ENCODE assay signal across 8 mouse cellular contexts in the genomic region with DNA sequence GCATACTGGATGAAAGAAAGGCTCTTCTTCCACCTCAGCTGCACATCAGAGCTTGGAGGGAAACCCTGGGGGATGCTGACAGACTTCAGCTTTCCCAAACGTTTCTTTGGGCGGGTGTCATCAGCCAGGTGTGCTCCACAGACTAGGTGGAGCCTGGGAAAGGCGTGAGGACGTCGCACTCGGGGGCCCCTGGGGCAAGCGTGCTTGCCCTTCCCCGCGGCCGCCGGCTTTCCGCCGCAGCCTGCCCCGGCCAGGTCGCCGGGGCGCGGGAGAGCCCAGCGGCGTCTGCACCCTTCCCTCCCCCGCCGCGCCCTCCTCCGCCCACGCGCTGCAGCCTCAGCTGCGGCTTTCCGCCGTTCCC. TPM values are rescaled to one million over a fixed set of nuclear protein-coding genes. Genes with fewer than 3 reads are reported as not detected.
DNase-seq lines count a peak whose midpoint lies in the region; ATAC-seq and TF ChIP-seq lines count a peak whose summit lies in the region.

No protein-coding gene starts in this region.

- H3K27me3 ChIP-seq in liver, adult 2 months (ENCODE audit: control insufficient read depth, insufficient read depth, low read length): no peaks in the 10 kb centered on the region
- H3K27me3 ChIP-seq in hindbrain, embryonic 16.5 days (replicated peaks; ENCODE audit: control insufficient read depth, insufficient read depth, low read length): no peaks in the 10 kb centered on the region
- no peaks in the 10 kb centered on the region for H3K27me3 ChIP-seq in midbrain, embryonic 15.5 days (replicated peaks)

- H3K9me3 ChIP-seq in hindbrain, embryonic 16.5 days (ENCODE audit: control insufficient read depth, low read length): no peaks in the 10 kb centered on the region
- H3K9me3 ChIP-seq in midbrain, embryonic 15.5 days: no peaks in the 10 kb centered on the region

- peak overlapping the region; percentile 60 for H3K9ac ChIP-seq in liver, adult 2 months (ENCODE audit: low read depth, low read length)
- peak overlapping the region; percentile 94 for H3K9ac ChIP-seq in hindbrain, embryonic 16.5 days (ENCODE audit: low read depth, low read length)
- H3K9ac ChIP-seq in midbrain, embryonic 15.5 days: peak overlapping the region; percentile 85

- no peak; the same call in 1 of the 2 replicates for ATAC-seq in hindbrain, embryonic 16.5 days
- ATAC-seq in midbrain, embryonic 15.5 days (replicated peaks): no peak; the same call in 1 of the 2 replicates

- peak overlapping the region; percentile 92 for H3K4me2 ChIP-seq in hindbrain, embryonic 16.5 days (ENCODE audit: low read length)
- H3K4me2 ChIP-seq in midbrain, embryonic 15.5 days: peak overlapping the region; percentile 78

- peak overlapping the region; percentile 67 for H3K27ac ChIP-seq in liver, adult 2 months (replicated peaks; ENCODE audit: insufficient read depth, low read depth, low read length)
- H3K27ac ChIP-seq in hindbrain, embryonic 16.5 days (ENCODE audit: low read depth, low read length): peak overlapping the region; percentile 93
- peak overlapping the region; percentile 91 for H3K27ac ChIP-seq in midbrain, embryonic 15.5 days

- peaks cover 7% of the 10 kb centered on the region for H3K4me1 ChIP-seq in liver, adult 2 months (ENCODE audit: control insufficient read depth, insufficient read depth, low read length)
- H3K4me1 ChIP-seq in hindbrain, embryonic 16.5 days (ENCODE audit: control insufficient read depth, insufficient read depth, low read depth, low read length): peaks cover 8% of the 10 kb centered on the region
- peaks cover 15% of the 10 kb centered on the region for H3K4me1 ChIP-seq in midbrain, embryonic 15.5 days

- TF ChIP-seq CTCF in liver, adult 2 months (IDR thresholded peaks at IDR 0.05; ENCODE audit: low read depth, low read length): no peak

- intact Hi-C loops in gastrocnemius, postnatal 14 days (cut with DNase I; ENCODE audit: low total_unique reads): no loop called here

- H3K4me3 ChIP-seq in liver, adult 2 months (ENCODE audit: insufficient read depth, low read depth, low read length): peak overlapping the region; percentile 84
- H3K4me3 ChIP-seq in hindbrain, embryonic 16.5 days (ENCODE audit: low read length): peak overlapping the region; percentile 75
- peak overlapping the region; percentile 73 for H3K4me3 ChIP-seq in midbrain, embryonic 15.5 days

- H3K36me3 ChIP-seq in liver, adult 2 months (ENCODE audit: control insufficient read depth, insufficient read depth, low read length): no peaks in the 10 kb centered on the region
- no peaks in the 10 kb centered on the region for H3K36me3 ChIP-seq in hindbrain, embryonic 16.5 days (ENCODE audit: control insufficient read depth, insufficient read depth, low read length)
- H3K36me3 ChIP-seq in midbrain, embryonic 15.5 days (replicated peaks): no peaks in the 10 kb centered on the region

- TF ChIP-seq POLR2A in liver, adult 2 months (IDR thresholded peaks at IDR 0.05; ENCODE audit: extremely low read depth, insufficient read depth, low read length): no peak

- WGBS in liver, adult 2 months: 0% methylated on average over 29 of the region's 29 CpGs
- WGBS in hindbrain, embryonic 16.5 days: 1% methylated on average over 19 of the region's 29 CpGs
- WGBS in midbrain, embryonic 15.5 days: 0% methylated on average over 28 of the region's 29 CpGs

- no peaks in the 10 kb centered on the region for H3K79me2 ChIP-seq in liver, adult 2 months (ENCODE audit: control insufficient read depth, insufficient read depth, low read length)

- DNase-seq in liver, adult 2 months (ENCODE audit: extremely low read depth, low read depth, low spot score): no peak
- DNase-seq in liver: no peak
- DNase-seq in c-Kit-positive CD71-positive TER-119-positive erythroid progenitor cells, embryonic 14.5 days (ENCODE audit: low spot score): peak; percentile 53
- DNase-seq in layer of hippocampus, adult 8-10 months (ENCODE audit: low spot score in 2 of 2): no peak
- DNase-seq in layer of hippocampus, postnatal 10 days (ENCODE audit: low spot score in 2 of 2): no peak
- no peak for DNase-seq in gastrocnemius, postnatal 14 days

RNA-seq across cellular contexts. Expression of gene Tcf12, which starts 21.0 kb away (rescaled TPM):
- total RNA-seq in liver, adult 2 months (2014; rRNA removed): 19.2 and 21.4 TPM in 2 replicates
- polyA plus RNA-seq in liver, adult 2 months (2012; rRNA removed): 14.1 and 18.4 TPM in 2 replicates
- 56.8 and 62.7 TPM in 2 replicates for polyA plus RNA-seq in hindbrain, embryonic 16.5 days (2015; fragmentation: Nextera tagmentation; extraction: Ambion mirVana)
- polyA plus RNA-seq in midbrain, embryonic 15.5 days (2015; fragmentation: Nextera tagmentation; extraction: Ambion mirVana): 59.9 and 60.9 TPM in 2 replicates
- 10 to 100 TPM; 54.6 to 66.6 (median 58.7) TPM for total RNA-seq in layer of hippocampus, adult 8-10 months (2022)
- total RNA-seq in layer of hippocampus, postnatal 10 days (2021): 10 to 100 TPM; 57.4 to 64.2 TPM
- total RNA-seq in gastrocnemius, postnatal 14 days (2021): 10 to 100 TPM; 42.9 to 48.7 TPM
